Mouse (Mus musculus) ZHBTc4 (cell line): ENCODE results near the gene Sctr.

Source experiments
- DNase-seq: peaks from one replicate; pipeline ENCODE4 v3.0.0-alpha.2; 2011; ENCODE audit warnings: low read depth, low spot score

Gene Sctr

DNA sequence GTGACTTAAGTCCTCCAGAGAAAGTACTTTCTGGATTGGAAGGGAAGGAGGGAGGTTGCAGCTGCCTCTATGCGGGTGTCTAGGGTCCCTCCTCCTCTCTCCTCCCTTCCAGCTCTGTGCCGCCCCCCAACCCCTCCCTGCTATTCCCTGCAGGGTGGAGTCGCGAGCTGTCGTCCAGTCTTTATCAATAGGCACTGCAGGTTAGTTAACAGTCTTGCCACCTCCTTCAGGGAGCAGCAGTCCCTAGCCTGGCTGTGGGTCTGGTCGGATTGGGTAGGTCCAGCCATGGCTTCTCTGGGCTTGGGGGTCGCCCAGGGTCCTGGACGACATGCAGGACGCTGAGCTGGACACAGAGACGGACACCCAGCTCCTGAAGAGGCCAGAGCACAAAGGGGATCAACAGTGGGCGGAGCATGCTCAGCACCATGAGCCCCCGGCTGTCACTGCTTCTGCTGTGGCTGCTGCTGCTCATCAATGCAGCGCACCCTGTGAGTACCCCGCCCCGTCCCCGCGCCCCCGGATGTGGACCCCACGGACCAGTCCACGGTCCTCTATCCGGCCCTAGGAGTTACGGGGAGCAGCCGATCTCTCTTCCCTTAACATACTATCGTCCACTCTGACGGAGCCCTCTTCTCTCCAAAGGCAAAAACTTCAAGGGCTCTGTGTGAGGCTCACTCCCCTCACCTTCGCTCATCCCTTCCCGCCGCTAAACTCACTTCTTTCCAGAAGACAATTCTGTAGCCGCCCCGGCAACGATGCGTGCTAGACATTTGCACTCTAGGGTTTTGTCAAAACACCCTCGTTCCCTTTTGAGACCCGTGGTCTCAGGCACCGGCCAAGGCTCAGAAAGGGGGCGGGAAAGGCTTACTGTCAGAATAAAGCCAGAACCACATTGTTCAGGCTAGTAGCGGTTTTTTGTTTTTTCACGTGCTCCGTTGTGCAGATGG lies at the start of gene Sctr:
Gene Sctr (plus strand): TSS at position 51 of the 947 bp plus-strand sequence.
- peak; percentile 18 for DNase-seq

DNA sequence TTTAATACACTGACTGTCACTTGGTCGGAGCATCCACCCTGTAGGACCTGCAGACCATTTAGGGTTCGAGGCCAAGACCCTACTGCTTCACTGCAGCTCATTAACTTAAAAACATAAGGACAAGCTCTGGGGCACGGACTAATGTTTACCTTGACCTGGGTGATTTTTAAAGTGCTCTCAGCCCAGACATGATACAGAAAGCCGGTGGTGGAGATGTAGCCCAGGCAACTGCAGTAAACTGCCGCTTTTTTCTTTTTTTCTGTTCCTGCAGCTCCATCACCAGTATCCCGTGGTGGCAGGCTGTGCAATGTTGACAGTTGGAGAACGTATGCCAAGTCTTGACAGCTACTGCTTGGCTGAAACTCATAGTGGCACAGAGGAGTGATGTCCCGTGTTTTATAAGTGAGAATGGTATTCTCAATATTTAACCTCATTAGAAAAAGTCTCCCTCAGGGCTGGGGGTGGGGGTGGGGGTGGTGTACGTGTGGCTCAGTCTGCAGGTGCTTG lies 48.9 kb upstream of the Sctr start:
- DNase-seq: no peak

DNA sequence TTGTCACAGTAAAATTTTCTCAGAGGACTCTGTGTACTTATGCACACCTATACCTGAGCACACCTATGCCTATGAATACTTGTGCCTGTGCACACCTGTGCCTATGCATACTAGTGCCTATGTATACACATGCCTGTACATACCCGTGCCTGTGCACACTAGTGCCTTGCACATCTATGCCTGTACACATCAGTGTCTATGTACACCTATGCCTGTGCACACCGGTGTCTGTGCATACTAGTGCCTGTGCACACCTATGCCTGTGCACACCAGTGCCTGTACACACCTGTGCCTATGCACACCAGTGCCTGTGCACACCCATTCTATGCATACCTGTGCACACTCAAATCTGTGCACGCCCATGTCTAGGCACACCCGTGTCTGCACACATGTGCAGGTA lies 47.2 kb upstream of the Sctr start:
- no peak for DNase-seq

DNA sequence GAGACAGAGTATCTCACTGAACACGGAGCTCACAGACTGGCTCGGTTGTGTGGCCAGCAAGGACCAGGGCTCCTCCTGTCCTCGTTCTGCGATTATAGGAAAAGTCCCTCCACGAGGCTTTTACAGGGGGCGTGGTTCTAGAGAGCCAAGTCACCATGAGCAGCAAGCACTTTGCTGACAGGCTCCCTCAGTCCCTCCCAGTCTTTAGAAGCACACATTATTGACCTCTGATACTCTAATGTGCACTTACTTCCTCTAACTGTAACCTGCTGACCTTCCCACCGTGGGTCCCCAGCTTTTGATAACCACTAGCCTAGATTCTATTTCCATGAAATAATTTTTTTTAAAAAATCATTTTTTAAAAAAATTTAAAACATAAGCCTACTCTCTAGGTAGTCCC lies 46.8 kb upstream of the Sctr start:
- no peak for DNase-seq

DNA sequence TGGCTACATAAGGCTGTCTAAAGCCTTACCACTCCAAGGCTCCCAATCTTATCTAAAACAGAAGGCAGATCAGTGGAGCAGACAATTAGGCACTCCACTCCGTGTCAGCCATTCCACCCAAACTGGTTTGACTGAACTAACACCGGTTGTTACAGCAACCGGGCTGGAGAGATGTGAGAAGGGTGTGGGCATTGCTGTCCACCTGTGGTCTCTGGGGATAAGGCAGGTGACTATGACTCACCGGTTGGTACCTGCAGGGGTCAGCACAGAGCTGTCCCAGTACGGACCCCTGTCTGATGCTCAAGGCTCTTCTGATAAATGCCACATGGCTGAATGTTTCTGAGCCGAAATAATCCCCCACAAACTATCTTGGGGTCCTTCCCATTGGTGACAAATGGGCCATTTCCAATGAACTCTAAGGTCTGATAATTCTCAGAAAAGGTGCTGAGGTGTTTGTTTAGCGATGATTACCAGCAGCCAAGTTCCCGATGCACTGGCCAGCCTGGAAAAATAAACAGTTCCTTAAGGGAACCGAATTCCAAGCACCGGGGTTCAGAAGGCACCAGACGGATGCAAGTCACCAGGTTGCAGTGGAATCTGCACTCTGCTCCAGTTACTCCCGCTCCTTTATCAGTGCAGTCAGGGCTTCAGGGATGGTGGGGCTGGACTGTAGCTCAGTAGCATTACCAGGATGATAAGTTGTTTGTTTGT lies 40.7 kb upstream of the Sctr start:
- DNase-seq: no peak

DNA sequence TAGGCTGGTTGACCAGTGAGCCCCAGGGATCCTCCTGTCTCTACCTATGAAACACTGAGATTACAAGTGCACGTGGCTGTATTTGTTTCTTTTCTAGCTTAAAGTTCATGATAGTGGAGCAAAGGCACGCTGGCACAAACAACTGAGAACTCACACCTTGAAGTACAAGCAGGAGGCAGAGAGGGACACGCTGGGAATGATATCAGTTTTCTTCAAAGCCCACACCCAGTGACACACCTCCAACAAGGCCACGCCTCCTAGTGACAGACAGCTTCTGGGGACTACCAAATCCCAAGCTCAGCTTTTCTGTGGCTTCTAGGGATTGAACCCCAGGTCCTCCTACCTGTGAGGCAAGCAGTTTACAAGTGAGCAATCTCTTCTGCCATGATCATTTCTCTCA lies 33.6 kb upstream of the Sctr start:
- DNase-seq: no peak

DNA sequence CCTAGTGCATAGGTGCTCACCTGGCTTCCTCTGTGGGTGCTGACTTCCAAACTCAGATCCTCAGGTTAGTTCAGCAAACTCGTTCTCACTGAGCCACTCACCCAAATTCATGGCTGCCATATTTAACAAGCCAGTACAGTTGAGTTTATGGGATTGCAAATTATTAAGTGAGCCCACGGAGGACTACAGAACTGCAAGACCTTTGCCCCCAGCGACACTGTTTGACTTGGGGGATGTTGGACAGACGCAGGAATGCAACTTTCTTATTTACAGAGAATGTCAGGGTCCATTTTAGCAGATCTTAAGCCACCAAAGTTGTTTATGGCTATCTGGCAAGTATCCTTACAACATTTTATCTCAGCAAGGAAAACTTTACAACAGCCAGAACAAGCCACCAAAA lies 31.6 kb upstream of the Sctr start:
- DNase-seq: no peak

DNA sequence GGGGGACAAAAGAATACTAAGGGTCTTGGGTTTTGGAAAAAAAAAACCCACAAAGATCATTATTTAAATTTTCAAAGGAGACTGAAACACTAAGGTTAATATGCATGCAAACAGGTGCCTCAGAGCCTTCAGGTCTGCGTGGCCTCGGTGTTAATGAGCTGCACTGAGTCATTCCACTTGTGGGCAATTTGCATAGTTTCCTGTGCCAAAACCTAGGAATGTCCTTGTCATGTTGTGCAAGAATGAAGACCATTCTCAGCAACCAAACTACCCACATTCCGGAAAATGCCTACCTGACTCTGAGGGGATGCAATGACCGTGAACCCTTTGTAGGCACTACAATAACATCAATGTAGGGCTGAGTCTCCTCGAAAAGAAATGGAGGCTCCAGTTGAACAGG lies 20.1 kb upstream of the Sctr start:
- DNase-seq: no peak

DNA sequence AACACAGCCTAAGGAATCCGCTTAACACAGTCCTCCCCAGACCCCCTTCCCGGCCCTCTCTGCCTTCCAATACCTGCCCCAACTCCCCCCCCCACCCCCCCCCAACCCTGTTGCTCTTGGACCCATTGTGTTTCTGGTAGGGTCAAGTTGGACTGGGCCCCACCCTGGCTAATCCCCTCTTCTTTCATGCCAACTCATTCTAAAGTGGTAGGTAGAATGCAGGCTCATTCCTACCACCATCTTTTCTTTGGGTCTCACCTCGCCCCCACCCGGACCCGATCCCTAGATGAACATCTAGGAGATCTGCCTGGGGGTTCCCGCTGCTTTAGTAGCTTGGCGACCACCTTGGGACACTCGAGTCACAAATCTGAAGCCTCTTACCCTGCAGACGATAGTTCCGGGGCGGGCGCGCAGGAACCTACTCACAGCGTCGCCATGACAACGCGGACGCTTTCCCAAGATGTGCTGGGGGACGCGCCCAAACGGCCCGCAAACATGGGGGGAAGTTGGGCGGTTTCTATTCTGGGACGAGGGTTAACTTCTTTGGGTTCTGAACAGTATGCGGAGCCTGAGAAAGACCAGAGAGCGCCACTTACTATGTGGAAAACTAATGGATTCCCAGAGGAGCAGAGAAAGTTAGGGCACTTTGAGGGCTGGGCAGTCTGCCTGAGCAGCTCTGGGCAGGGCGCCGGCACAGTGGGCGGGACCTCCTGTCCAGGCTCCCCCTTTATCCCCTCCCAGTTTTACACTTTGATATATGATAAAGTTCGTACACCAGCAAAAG lies 9.7 kb upstream of the Sctr start, which contains the start of gene Cfap221:
Gene Cfap221 (minus strand): TSS at position 437 of the 784 bp plus-strand sequence.
- peak; percentile 90 for DNase-seq

DNA sequence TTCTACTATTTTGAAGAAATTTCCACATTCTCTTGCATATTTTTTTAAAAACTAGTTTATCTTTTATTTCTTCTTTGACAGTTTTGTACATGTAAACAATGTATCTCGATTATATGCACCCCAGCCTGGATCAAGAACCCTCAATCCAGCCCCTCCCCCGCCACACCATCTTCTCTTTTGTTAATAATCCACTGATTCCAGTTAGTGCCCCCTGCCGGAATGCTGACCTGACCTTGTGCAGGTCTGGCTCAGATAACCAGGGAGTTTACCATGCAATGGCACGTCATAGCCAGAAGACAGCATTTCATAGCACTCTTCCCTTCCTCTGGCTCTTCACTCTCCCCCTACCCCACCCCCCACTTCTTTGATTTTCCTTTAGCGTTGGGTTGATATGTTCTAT lies 9.1 kb upstream of the Sctr start:
- peak; percentile 45 for DNase-seq

DNA sequence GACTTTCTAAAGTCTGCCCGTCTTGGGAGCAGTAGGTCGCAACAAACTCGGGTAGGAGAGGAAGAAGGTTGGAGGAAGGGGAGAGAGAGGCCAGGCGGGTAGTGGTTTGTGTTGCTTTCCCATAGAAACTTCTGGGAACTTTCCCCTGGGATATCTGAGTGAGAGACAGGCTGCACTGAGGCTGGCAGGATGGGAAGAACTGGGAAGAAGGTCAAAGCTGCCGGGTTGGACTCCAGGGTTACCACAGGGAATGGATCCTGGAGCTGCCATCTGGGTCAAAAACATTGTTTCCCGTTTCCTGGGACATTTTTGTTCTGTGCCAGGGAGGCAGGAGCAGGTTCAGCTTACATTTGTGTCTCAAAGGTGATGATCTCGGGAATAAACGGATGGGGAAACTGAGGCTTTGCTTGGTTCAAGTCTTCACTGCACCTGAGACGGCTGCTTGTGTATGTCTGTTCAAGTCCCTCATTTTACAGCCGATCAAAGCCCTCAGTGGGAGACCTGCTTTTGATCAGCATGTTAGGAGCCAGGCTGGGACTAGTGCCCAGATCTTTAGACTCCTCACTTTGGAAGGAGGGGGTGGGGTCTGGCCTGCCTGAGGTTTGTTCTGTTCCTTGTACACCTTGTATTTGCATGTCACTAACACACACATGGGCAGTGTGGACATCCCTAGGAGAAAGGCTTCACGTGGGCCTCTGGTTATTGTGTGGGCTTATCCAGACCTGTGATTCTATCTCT lies 1.3 kb downstream of the Sctr start:
- DNase-seq: no peak

DNA sequence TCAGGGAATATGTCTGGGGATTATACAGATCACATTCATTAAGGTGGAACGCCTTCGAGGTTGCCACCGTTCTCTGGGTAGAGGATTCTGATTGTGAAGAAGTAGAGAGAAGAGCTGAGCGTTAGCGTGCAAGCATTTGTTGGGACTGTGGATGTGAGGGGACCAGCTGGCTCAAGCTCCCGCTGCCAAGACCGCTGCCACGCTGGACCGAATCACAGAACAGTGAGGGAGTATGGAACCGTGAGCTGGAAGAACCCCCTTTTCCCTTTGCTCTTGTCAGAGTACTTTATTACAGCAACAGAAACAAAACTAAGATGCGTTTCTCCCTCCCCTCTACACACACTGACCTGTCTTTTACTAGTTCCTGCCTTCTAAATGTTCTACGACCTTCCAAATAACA lies 5.9 kb downstream of the Sctr start:
- no peak for DNase-seq

DNA sequence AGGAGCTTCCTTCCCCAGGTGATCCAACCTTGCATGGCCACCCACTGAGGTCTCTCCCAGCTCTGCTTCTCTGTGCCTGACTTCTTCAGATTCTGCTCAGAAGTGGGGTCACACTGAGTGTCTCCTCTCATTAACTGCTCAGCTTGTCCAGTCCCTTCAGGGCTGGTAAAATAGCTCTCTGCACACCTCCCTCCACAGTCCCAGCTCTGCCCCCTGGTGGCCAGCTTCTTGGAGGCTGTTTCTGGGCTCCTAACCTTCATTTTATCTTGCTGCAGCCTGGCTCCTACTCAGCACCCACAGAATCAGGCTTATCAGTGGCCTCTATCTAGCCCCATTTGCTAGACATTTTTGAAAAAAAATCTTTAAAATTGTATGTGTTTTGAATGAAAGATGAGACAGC lies 6.4 kb downstream of the Sctr start:
- peak; percentile 76 for DNase-seq

DNA sequence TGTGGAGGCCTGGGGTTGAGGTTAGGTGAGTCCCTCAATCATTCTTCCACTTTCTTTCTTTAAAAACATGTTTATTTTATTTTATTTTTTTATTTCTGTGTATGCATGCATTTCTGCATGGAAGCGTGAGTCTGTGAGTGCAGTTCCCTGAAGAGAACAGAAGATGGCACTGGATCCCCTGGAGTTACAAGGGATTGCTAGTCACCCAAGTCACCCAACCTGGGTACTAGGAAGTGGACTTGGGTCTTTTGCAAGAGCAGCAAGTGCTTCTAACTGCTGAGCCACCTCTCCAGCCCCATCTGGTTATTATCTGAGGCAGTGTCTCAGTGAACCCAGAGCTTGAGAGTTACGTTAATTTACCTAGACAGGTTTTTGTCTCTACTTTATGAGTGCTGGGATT lies 9.5 kb downstream of the Sctr start:
- peak; percentile 53 for DNase-seq

DNA sequence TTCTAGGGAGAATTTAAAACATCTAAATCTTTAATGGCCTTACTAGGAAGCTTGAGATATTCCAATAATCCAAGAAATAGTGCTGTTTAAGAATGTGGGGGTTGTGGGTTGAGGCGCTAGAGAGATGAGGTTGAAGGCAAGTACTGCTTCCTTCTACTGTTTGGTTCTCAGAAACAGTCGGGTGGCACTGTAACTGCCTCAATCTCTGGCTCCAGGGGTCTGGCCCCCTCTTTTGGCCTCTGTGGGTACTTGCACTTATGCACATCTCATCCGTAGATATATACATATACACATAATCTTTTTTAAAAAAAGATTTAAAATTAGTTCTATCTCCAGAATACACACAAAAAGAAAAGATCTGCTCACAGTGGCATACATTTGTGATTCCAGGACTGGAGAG lies 12.2 kb downstream of the Sctr start:
- no peak for DNase-seq

DNA sequence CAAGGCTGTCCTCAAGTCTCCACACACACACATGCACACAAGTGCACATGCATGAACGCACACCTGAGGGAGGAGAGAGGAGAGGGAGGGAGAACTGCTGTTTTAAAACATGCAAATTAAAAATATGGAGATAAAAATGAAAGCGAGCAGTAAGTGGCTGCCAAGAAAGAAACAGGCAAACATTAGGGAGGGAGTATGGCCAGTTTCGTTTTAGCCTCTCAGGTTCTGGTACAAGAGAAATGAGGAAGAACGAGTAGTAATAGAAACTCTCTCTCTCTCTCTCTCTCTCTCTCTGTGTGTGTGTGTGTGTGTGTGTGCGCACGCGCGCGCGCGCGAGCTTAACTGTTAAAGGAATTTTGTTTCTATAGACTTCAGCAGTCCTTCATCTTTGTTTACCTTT lies 12.7 kb downstream of the Sctr start:
- DNase-seq: no peak

DNA sequence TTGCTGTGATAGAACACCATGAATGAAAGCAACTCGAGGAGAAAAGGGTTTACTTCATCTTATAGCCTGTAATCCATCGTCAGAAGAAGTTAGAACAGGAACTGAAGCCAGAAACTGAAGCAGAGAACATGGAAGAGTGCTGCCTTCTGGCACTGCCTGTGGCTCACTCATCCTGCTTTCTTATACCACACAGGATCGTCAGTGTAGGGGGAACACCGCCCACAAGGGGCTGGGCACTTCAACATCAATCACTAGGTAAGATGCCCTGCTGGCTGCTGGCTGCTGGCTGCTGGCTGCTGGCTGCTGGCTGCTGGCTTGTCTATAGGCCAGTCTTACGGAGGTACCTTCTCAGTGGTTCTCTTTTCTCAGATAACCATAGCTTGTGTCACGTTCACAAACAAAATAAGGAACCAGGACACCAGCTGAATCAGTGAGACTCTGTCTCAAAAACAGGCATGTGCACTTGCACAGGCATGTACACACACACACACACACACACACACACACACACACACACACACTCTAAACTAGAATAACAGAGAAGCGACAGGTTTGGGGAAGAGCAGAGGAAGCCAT lies 13.7 kb downstream of the Sctr start:
- no peak for DNase-seq

DNA sequence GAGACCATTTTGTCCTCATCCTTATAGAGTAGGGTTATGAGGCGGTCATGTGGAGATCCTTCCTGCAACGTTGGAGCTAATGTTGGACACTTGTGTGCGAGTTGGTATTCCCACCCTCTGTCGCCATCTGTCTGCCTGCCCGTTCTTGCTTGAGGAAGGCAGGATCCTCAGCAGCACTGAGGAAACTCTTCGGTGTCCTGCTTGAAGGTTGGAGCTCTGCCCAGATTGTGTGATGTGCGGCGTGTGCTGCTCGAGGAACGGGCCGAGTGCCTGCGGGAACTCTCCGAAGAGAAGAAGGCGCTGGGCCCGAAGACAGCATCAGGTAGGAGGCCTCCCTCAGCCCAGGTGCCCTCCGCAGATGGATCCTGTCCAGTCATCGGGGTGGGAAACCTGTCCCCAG lies 15.3 kb downstream of the Sctr start:
- DNase-seq: no peak

DNA sequence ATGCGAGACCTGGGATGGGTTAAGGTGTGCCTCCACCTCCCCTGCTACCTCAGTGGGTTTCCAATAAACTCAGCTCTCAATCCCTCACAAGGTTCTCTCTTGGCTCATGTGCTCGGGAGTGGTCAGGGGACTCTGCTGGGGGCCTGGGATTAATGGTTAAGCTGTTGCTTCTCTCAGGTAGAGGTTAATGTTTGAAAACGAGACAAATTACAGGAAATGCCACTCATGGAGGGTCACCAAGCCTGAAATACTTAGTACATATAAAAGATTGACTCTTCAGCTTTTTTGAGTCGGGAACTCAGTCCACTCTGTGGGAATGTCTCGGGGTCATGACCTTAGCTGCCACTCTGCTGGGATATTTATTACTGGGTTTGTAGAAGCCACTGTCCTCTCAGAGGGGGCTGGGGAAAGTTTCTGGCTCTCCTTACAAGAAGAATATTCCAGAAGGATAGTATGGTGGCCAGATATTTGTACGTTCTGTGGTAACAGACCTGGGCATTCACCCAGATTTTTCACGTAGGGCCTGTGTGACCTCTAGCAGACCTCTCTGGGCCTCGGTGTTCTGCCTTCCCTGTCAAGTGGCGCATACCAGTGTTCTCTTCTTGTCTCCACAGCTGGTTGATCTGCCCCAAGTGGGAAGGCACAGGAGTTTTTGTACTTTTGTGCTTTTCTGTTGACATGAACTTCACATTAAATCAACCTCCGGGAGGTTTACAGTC lies 17.8 kb downstream of the Sctr start:
- no peak for DNase-seq

DNA sequence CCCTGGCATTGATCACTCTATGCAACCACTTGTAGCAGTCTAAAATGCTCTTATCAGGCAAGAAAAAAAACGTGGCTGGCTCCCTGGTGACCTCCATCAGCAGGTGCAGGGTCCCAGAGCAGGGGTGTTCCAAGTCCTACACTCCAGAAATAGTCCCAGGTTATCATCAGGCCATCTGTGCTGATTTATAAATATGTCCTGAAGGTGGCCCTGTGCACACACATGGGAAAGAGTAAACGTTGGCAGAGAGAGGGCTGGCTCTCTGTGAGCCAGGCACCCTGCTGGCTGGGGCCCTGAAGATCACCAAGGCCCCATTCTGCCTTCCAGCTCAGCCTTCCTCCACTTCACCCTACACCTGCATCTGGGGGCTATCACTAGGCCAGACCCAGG lies 18.4 kb downstream of the Sctr start:
- DNase-seq: no peak
